Mouse (Mus musculus) liver, adult 2 months (tissue): ENCODE results near the gene Fhad1.

Experiments
- CTCF ChIP-seq: fragments of 200-500 bp; IDR thresholded peaks from 2 replicates; pipeline ENCODE4 v1.5.1; 2011; ENCODE audit warnings: low read depth, low read length, control low read depth
- POLR2A ChIP-seq: fragments of 200-500 bp; IDR thresholded peaks from 2 replicates; pipeline ENCODE4 v1.6.1; 2011; ENCODE audit warnings: low read length, control low read depth; ENCODE audit not compliant: insufficient read depth; ENCODE audit errors: extremely low read depth

DNA sequence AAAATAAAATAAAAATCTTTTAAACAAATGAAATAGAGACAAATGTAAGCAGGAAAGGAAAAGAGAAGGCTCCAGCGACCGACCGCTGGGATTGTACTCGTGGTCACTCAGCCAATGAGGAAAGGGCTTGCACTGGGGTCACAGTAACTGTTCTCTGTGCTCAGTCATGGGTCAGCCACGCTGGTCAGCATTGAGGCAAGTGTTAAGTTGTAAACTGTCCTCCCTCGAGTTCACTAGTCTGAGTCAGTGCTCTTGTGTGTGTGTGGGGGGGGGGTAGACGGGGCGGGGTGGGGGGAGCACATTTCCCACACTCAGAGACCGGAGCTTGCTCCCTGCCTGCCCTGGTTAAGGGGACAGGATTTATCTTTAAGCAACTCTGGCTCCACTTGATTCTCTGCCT, 14.3 kb downstream of the Fhad1 start:
- TF ChIP-seq POLR2A (no peak), CTCF (no peak)
